Mouse (Mus musculus) cerebellum, adult 11-12 months (tissue): ENCODE data around the gene Elovl7.

Source experiments
- DNase-seq: peaks from one replicate; pipeline ENCODE4 v3.0.0; 2022

Gene Elovl7

DNA sequence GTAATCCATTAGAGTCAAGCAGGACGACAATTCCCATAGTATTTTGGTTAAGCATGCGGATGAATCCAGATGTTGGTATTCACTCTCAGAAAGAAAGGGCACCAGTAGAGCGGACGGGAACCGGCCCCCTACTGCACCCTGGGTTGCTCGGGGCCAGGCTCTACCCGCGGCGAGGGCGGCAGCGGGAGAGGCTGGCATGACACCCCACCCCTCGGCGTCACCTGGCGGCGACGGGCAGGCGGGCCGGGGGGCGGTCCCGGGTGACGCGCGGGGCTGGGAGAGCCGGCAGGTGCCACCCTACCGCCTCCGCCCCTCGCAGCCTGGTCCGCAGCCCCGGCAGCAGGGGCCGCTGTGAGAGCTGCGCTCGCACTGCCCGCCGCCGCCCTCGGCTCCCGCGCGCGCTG is at the start of gene Elovl7:
TSS of gene Elovl7 (plus strand) at position 324 of the 404 bp plus-strand sequence.
- DNase-seq: peak; percentile 87

DNA sequence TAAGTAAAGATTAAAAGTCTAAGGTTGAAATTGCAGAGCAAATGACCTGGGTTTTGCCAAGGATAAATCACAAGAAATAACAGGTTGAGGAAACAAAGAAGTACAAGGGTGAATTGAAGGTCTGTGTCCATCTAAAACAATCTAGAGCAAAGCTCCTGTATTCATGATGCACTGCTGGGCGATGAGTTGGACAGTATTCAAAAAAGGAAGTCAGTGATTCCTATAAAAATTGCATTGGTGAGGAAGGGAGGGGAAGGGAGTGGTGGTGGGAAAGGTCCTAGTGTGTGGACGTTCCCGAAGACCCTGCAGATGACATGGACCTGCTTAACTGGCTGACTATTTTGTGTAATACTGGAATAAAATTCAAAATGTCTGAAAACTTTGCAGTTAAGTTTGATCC is 49.6 kb upstream of the Elovl7 start:
- DNase-seq: peak; percentile 34

DNA sequence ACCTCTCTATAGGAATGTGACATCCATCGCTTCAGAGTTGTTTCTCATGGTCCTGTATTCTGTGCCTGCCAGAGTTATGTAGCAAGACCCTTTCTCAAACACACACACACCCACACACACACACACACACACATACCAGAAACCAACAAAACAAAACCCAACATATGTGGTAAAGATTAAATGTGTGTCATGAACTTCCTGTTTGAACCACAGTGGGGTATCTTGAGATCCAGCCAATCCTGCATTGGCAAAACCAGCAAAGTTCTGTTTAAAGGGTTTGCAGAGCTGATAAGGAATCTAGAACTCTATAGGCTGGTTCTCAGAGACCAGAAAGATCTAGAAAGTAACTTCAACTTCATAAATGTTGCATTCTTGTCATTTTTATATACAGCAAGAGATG is 44.2 kb upstream of the Elovl7 start:
- DNase-seq: no peak

DNA sequence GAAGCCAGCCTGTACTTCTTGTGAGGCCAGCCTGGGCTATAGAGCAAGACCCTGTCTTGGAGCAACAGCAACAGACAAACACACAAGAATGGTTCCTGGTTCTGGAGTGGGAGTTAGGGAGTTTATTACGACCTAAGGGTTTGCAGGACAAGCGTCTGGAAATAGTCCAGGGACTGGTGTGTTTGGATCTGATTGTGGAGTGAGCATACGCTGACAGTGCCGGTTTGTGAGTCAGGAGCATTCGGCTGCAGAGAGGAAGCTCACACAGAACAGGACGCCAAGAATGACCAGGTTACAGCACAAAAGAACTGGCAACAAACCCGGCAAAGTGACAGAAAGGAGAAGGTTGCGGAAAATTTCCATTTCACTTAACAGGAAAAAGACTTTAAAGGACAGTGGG is 43.7 kb upstream of the Elovl7 start:
- DNase-seq: peak; percentile 86

DNA sequence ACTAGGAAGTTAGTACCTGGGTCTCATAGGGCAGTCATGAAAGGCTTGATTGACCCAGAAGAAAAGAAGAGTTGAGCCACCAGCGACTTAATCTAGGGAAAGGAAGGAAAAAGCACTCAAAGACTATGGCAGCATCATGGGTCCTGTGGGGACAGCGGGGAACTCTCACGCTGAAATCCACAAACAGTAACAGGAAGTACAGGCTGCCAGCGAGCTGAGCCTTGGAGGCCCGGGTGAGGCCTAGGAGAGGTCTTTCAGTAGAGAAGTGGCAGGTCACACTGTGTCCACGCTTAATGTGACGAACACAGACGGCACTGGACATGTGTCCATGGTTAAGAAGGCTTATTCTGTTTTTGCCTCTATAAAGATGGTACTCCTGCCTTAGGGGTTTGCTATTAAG is 34.6 kb upstream of the Elovl7 start:
- DNase-seq: no peak

DNA sequence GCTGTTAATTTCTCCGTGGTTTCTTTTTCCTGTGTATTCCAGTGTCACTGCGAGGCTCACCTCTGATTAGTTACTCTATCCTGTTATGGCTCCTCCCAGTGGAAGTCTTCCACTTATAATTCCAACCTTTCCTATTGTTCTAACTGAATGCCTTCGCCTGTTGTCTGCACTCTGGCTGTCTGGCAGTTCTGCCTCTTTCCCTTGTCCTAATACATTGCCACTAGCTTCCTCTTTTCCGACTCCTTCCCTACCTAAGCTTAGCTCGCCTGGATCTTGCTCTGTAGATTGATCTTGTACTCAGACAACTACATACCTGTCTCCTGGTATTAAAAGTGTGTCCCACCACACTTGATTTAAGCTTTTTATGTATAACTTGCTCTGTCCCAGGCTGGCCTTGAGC is 33.4 kb upstream of the Elovl7 start:
- no peak for DNase-seq

DNA sequence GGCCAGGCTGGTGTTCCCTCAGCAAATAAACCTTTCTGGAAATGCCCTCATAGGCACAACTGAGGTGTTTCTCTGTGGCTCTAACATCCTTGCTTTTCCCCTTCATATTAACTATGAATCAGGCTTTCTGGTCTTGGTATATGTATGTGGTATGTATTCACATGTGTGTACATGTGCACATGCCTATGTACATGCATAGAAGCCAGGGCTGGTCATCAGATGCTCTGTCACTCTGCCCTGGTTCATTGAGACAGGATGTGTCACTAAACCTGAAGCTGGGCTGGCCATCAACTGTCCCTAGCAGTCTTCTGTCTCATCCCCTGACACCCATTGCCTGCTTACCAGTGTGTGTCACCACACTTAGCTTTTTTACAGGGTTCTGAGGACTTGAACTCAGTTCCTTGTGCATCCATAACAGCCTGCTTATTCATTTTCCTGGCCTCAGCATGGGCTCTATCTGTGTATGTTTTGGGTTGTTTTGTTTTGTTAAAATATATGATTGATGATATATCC is 29.4 kb upstream of the Elovl7 start:
- no peak for DNase-seq

DNA sequence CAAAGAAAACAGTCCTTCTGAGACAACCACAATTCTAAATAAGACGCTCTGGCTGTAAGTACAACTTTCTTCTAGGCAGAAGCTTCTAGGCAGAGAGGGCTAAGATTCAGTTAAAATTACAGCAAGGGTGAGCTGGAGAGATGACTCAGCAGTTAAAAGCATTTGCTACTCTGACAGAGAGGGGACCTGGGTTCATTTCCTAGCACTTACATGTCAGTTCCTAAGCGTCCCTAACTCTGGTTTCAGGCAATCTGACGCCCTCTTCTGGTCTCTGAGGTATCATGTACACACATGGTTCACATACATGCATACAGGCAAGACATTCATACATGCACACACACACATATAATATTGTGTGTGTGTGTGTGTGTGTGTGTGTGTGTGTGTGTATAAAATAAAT is 28.7 kb upstream of the Elovl7 start:
- no peak for DNase-seq

DNA sequence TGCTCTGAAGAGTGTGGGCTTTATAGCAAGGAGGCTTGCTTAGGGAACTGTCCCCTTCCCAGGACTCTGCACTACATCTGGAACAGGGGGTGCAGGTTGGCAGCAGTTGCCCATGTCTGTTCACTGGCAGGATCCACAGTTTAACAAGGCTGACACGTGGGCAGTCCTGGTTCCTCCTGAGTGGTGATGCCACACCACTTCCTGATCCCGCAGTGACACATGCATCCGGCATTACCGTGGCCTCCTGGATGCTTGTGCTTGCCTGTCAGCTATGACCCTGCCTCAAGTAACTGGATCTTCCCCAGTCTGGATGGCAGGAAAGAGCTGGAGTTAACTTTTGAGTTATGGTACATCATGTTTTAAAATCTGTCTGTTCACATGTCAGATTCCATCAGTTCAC is 26.2 kb upstream of the Elovl7 start:
- DNase-seq: no peak

DNA sequence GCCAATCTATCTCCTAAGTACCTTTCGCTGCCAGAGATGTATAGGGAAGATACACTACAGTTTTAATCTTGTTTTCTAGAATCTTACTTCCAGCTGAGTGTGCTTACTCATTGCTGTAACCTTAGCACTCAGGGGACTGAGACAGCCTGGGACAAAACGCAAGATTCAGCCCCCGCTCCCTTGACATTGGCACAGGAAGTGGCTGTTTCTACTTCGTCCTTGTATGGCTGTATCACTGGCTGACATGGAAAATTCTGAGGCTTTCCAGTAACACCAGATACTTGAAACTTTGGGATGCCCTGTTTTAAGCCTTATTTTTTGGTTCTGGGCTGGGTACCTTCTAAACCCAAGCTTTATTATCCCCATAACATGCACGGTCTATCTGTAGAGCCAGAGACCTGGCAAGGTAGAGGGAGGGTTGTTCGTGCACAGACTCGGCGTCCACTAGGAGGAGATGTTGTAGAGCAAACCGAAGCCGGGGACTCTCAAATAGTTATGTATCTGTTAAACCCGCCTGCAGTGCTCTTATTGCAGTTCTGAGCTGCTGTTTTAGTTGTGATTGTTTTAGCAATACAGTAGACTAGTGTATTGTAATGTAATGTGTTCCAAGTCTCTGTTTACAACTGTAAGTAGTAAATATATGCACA is 23.0 kb upstream of the Elovl7 start:
- DNase-seq: no peak

DNA sequence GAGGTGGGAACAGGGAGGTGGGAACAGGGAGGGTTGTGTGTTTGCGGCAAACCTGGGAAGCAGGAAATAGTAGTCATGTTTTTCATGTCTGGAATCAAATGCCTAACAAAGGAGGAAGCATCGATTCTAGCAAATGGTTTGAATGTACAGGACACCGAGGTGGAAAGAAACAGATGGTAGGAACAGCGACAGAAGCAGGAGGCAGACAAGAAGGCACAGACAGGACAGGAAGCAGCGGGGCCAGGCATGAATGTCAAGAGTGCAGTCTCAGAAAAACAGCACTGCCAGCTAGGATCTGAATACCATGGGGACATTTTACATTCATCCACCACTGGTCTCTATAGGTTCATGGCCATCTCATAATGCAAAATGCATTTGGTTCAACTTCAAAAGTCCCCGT is 18.7 kb upstream of the Elovl7 start:
- DNase-seq: peak; percentile 25

DNA sequence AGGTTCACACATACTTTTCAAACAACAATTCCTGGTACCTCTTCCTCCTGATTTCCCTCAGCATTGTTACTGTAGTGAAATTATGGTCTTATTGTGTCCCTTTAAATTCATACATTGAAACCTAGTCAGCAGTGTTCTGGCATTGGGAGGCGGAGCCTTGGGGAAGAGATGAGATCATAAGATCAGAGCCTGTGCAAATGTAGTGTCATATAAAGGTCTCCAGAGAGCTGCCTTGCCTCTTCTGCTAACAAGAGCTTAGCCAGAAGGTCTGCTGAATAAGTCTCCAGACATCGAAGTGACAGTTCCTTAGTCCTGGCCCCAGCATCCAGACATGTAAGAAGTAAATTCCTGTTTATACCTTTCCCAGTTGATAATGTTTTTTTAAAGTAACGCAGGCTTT is 9.3 kb upstream of the Elovl7 start:
- no peak for DNase-seq

DNA sequence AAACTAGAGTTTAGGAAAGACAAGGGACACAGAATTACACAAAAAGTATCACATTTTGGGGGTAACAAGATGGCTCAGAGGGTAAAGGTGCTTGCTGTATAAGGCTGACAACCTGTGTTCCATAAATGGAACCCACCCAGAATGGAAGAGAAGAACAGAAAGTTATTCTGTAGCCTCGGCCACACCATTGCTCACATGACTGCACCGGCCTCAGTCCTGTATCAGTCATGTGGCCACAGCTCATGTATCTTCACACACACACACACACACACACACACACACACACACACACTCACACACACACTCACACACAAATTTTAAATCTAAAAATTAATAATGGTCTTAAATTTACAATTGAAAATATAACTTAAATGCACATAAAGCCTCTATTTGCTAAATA is 6.8 kb upstream of the Elovl7 start:
- DNase-seq: no peak

DNA sequence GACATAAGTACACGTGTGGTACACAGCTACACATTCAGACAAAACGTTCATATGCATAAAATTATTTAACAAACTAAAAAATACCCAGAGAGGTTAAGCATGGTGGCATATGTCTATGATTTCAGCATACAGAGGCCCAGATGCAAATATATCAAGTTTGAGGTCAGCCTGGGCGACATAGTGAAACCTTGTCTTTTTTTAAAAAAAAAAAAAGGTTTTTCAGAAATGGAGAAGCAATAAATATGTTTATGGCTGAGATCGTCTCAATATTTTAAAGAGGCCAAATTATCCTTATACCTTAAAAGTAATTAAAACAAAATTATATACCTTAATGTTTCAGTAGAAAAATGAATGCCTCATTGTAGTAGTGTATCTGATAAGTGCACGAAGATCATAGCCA is 6.1 kb upstream of the Elovl7 start:
- DNase-seq: no peak

DNA sequence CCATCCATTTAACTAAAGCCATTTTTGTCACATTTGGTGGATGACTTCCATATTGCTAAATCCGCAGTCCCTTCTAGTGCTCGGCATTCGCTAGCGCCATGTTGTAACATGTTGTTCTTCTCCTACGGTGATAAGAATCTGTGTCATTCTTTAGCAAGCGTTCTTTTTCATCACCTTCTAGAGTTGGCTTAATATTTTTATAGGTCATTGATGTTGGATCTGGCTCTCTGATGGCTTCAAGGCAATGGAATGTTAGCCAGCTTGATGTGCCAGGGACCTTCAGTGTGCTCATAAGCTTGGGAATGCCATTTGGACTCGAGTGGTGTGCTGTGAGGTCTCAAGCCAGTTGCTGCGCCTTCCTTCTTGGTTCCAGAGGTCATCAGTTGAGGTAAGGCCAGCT is 3.2 kb upstream of the Elovl7 start:
- no peak for DNase-seq

DNA sequence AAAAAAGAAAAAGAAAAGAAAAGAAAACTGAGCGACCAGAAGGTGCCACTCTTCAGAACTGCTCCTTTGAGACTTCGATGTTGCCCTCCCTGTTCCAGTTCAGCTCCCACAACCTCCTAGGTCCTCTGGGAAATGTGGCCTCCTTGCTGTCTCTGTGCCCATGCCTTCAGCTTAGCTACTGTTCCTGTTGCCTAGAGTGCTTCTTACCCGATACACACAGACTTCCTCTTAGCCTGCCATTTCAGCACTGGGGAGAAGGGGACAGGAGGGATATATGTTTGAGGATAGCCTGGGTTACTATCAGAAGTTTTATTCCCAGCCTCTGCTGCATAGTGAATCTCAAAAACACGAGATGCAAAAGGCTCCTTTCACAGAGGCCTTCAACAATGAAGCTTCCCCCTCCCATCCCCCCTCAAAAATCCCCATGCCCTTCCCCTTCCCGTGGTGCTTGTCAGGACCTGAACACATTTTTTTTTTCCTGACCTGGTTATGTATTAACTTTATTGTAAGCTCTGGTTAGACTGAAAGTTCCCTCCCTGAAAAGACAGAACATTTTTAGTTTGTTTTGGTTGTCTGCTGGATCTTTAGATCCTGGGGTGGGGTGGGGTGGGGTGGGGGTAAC is 1.7 kb upstream of the Elovl7 start:
- DNase-seq: no peak

DNA sequence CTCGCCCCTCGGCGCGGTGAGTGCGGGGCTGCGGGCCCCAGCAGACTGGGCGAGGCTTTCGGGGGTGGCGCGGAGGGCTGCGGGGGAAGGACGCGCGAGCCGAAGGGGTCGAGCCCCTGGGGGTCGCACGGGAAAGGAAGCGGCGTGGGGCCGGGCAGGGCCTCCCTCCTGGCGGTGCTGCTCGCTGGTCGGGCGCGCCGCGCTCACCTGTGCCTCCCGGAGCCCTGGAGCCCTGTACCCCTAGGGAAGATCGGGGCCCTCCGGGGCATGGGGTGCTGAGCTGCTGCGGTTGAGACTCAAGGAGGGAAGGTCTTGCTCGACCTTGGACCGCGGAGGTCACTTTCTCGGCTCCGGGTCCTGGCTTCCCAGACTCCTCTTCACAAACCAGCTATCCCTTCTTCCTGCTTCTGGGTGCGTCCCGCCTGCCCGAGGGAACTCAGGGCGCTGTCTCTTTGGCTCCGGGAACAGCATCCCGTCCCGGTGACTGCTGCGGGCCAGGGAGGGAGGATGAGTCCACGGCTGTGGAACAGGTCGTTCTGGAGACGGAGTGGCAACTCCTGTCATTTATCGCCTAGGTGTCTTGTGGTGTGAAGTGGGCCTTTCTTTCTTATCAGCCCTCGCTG is 392 bp downstream of the Elovl7 start:
- peak; percentile 42 for DNase-seq

DNA sequence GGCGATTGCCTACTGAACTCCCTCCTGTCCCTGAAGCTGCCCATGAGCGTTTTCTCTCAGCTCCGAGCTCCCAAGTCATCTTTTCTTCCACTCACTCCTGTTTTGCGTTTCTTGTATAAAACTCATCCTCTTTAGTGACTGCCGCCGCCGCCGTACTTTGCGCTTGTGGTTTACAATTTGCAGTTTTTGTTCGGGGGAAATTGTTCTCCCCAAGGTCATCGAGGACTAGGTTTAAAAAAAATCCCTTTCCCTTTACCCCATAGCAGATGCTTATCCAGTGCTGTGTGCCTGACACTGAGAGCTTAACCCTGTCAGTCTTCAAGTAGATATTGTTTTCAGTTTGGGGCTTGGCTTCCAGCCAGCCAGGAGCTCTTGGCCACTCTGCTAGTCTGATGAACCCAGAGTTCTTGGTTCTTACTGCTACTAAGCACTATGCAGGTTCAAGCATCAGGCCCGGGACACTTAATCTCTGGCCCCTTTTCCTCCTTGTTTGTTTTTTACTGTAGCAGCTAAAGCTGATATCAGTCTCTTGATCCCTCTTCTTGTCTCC is 1.1 kb downstream of the Elovl7 start:
- no peak for DNase-seq

DNA sequence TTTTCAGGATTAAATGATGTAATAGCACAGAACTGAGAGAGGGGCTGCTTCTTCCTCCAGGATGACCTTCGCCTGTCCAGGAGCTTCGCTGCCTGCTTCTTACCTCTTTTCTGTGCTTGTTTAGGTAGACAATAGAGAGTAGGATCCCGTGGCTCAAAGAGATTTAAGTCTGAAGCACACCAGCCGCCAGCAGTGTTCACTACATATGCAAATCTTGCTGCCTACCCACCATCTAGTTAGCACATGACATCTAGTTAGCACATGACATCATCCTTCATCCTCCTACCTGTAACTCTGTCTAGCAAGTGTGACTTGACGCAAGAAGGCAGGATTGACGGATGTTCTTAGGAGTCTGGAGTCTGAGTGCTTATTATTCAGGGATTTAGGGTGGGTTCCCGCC is 5.6 kb downstream of the Elovl7 start:
- DNase-seq: no peak

DNA sequence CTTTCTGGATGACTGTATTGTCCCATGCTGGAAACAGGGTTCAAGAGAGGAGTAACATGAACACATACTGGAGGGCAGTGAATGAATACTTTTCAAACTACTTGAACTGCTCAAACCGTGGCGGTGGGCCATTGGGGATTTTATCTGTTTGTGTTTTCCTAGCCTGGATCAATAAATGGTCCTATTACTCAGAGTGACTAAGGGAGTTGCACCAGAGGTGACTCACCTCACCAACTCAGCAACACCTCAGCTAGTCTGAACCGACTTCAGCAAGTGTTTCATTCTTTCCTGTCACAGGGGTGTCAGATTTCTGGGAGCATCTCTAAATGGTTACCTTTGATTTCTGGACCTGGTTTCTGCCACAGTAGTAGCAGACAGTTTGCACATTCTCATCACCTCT is 15.0 kb downstream of the Elovl7 start:
- DNase-seq: no peak

DNA sequence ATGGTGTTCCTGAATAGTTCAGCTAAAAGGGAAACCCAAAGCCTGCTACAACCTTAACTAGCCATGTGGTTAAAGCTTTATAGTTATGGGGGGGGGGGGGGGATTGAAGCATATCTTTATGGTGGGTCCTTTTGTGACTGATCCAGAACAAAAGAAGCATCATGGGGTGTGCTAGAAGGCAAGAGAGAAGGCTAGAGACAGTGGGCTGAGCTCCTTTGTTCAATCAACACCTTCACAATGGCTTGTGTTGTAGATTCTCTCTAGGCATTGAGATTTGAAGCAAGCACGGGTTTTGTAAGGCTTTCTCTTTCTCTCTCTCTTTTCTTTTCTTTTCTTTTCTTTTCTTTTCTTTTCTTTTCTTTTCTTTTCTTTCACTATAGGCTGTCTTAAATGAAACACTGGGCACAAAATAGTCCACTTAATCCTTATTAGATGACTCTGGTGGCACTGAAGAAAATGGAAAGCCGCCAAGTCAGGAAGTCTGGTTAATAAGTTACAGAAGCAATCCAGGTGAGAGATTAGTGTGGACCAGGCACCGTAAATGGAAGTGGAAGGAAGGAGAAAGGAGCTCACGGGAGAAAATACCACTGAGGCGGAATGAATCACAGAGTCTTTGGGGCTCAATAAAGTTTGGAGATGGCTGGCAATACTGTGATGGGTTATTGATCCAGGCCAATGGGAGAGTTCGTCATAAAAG is 15.6 kb downstream of the Elovl7 start:
- no peak for DNase-seq

DNA sequence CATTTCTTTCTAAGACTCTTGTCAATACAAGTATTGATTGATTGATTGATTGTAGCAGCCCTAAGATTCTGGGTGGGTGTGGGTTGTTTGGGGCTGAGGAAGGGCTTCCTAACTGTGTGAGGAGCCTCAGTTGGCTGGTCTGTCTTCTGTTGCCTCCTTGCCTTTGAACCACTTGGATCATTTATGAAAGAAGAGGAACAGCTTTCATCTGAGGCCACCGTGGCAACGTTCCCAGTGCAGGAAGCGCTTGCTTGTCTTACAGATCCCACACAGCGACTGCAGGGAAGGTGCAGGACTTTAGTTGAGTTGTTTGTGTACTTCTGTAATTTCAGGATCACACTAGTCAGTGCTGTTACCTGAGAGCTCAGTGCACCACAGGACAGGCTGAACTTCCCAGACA is 25.8 kb downstream of the Elovl7 start:
- DNase-seq: no peak

DNA sequence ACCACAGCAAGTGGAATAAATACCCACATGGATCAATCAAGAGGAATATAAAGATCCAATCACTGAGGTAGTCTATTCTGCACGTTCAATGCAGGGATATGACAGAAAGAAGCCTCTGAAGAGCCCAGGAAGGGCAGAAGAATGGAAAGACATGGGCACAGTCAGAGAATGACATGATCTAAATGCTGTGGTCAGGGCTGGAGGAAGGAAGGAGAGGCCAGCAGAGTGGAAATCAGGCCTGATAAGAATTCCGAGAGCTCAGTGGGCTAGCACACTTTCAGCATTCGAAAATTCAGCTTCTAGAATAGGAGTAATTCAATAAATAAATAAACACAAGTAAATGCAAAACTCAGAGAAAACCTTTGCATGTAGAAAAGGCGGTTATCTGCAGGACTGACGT is 27.5 kb downstream of the Elovl7 start:
- no peak for DNase-seq
